Mouse (Mus musculus) forebrain, embryonic 16.5 days (tissue): ENCODE results near the gene Mgat4b. TPM values are rescaled to one million over a fixed set of nuclear protein-coding genes. Genes with fewer than 3 reads are reported as not detected.

ENCODE experiments used
- ATAC-seq: fragments of 200-750 bp; cut with Nextera tagmentation; 2 replicates; pipeline ENCODE4 v1.8.0; 2017; ENCODE audit warnings: mild to moderate bottlenecking, moderate library complexity
- H3K27ac ChIP-seq: fragments of 300-500 bp; sonication (generic); 2 replicates; pipeline ENCODE4 v1.5.1; 2014; ENCODE audit warnings: low read length, control low read depth
- H3K27me3 ChIP-seq: fragments of 300-500 bp; sonication (generic); replicated peaks from 2 replicates; pipeline ENCODE4 v1.6.1; 2014; ENCODE audit warnings: low read length; ENCODE audit not compliant: control insufficient read depth, insufficient read depth
- H3K36me3 ChIP-seq: fragments of 300-500 bp; sonication (generic); 2 replicates; pipeline ENCODE4 v1.6.1; 2014; ENCODE audit not compliant: control insufficient read depth, insufficient read depth
- H3K4me1 ChIP-seq: fragments of 300-500 bp; sonication (generic); replicated peaks from 2 replicates; pipeline ENCODE4 v1.6.1; 2014; ENCODE audit warnings: low read length; ENCODE audit not compliant: control insufficient read depth, insufficient read depth
- H3K4me2 ChIP-seq: fragments of 300-500 bp; sonication (generic); 2 replicates; pipeline ENCODE4 v1.6.1; 2014; ENCODE audit warnings: mild to moderate bottlenecking, low read length, control low read depth
- H3K4me3 ChIP-seq: fragments of 300-500 bp; sonication (generic); replicated peaks from 2 replicates; pipeline ENCODE4 v1.5.1; 2014; ENCODE audit warnings: mild to moderate bottlenecking, low read length, control low read depth
- H3K9ac ChIP-seq: fragments of 300-500 bp; sonication (generic); replicated peaks from 2 replicates; pipeline ENCODE4 v1.6.1; 2014; ENCODE audit warnings: low read depth, low read length, control low read depth
- H3K9me3 ChIP-seq: fragments of 300-500 bp; sonication (generic); 2 replicates; pipeline ENCODE4 v1.6.1; 2016; ENCODE audit warnings: low read length; ENCODE audit not compliant: control insufficient read depth
- WGBS: fragments of 180-500 bp; shearing (Covaris S2); extraction: QIAGEN DNeasy Blood & Tissue Kit; methylation state at CpG from one replicate; pipeline ENCODE4 v1.1.7; 2014; 5-methylcytosine and 5-hydroxymethylcytosine counted together
- polyA plus RNA-seq: library from polyadenylated mRNA; unstranded; fragments of >200 nt; fragmentation: Nextera tagmentation; extraction: Ambion mirVana; gene quantifications from 2 replicates; pipeline ENCODE4 v1.2.1, GENCODE M21; 2015

The Mgat4b gene
- polyA plus RNA-seq, 1 experiment from 2014 or later, result 30.6 TPM

- H3K36me3 ChIP-seq, result peaks cover 4% of the 10 kb centered on the region; the same call in 1 of the 2 replicates
- ATAC-seq, result no peak
- 84% methylated on average over 2 of the region's 2 CpGs for WGBS
- no peaks in the 10 kb centered on the region for H3K4me1 ChIP-seq
- no peak overlapping the region for H3K4me2 ChIP-seq
- H3K9ac ChIP-seq, result no peak overlapping the region
- no peak overlapping the region for H3K4me3 ChIP-seq
- no peak overlapping the region for H3K27ac ChIP-seq
- H3K27me3 ChIP-seq, result no peaks in the 10 kb centered on the region
- no peaks in the 10 kb centered on the region for H3K9me3 ChIP-seq
These were observed 58.5 kb downstream of the Mgat4b start for GRCm38 (mm10) chr11:50269163-50269562.

GRCm38 (mm10) chr11:50269885-50270284, 59.2 kb downstream of the Mgat4b start:
- no peak for ATAC-seq
- Histone ChIP-seq H3K9ac (no peak overlapping the region), H3K4me2 (no peak overlapping the region), H3K4me1 (no peaks in the 10 kb centered on the region), H3K27me3 (no peaks in the 10 kb centered on the region), H3K27ac (no peak overlapping the region), H3K36me3 (peaks cover 4% of the 10 kb centered on the region; the same call in 1 of the 2 replicates), H3K4me3 (no peak overlapping the region), H3K9me3 (no peaks in the 10 kb centered on the region)
- WGBS, result 97% methylated on average over 1 of the region's 1 CpGs

- H3K36me3 ChIP-seq, result no peaks in the 10 kb centered on the region
- no peaks in the 10 kb centered on the region for H3K4me1 ChIP-seq
- WGBS, result 67% methylated on average over 2 of the region's 2 CpGs
- H3K27ac ChIP-seq, result no peak overlapping the region
- ATAC-seq, result no peak
- H3K9ac ChIP-seq, result no peak overlapping the region
- H3K9me3 ChIP-seq, result no peaks in the 10 kb centered on the region
- H3K4me3 ChIP-seq, result no peak overlapping the region
- no peak overlapping the region for H3K4me2 ChIP-seq
- H3K27me3 ChIP-seq, result no peaks in the 10 kb centered on the region
These were observed 62.1 kb downstream of the Mgat4b start for GRCm38 (mm10) chr11:50272819-50273218.

- no peaks in the 10 kb centered on the region for H3K4me1 ChIP-seq
- no peak overlapping the region for H3K4me3 ChIP-seq
- no peak overlapping the region for H3K27ac ChIP-seq
- no peaks in the 10 kb centered on the region for H3K27me3 ChIP-seq
- WGBS, result 95% methylated on average over 2 of the region's 2 CpGs
- no peak overlapping the region for H3K9ac ChIP-seq
- H3K9me3 ChIP-seq, result no peaks in the 10 kb centered on the region
- no peak overlapping the region for H3K4me2 ChIP-seq
- ATAC-seq, result no peak
- H3K36me3 ChIP-seq, result no peaks in the 10 kb centered on the region
These were observed 64.4 kb downstream of the Mgat4b start for GRCm38 (mm10) chr11:50275077-50275476.

GRCm38 (mm10) chr11:50275568-50276151, 65.0 kb downstream of the Mgat4b start:
- ATAC-seq, result no peak
- Histone ChIP-seq H3K27ac (no peak overlapping the region), H3K4me1 (no peaks in the 10 kb centered on the region), H3K9me3 (no peaks in the 10 kb centered on the region), H3K9ac (no peak overlapping the region), H3K4me2 (no peak overlapping the region), H3K27me3 (no peaks in the 10 kb centered on the region), H3K36me3 (no peaks in the 10 kb centered on the region), H3K4me3 (no peak overlapping the region)
- 76% methylated on average over 5 of the region's 5 CpGs for WGBS

GRCm38 (mm10) chr11:50277025-50277424, 66.3 kb downstream of the Mgat4b start:
- Histone ChIP-seq H3K4me3 (no peak overlapping the region), H3K4me1 (no peaks in the 10 kb centered on the region), H3K27me3 (no peaks in the 10 kb centered on the region), H3K4me2 (no peak overlapping the region), H3K9me3 (no peaks in the 10 kb centered on the region), H3K36me3 (no peaks in the 10 kb centered on the region), H3K27ac (no peak overlapping the region), H3K9ac (no peak overlapping the region)
- no peak for ATAC-seq

GRCm38 (mm10) chr11:50277706-50278105, 67.0 kb downstream of the Mgat4b start:
- H3K4me2 ChIP-seq, result no peak overlapping the region
- no peak for ATAC-seq
- no peak overlapping the region for H3K9ac ChIP-seq
- H3K27me3 ChIP-seq, result no peaks in the 10 kb centered on the region
- no peaks in the 10 kb centered on the region for H3K4me1 ChIP-seq
- H3K9me3 ChIP-seq, result no peaks in the 10 kb centered on the region
- 88% methylated on average over 6 of the region's 6 CpGs for WGBS
- H3K4me3 ChIP-seq, result no peak overlapping the region
- H3K36me3 ChIP-seq, result no peaks in the 10 kb centered on the region
- H3K27ac ChIP-seq, result no peak overlapping the region

- 90% methylated on average over 4 of the region's 4 CpGs for WGBS
- H3K4me1 ChIP-seq, result no peaks in the 10 kb centered on the region
- H3K36me3 ChIP-seq, result no peaks in the 10 kb centered on the region
- no peak overlapping the region for H3K4me2 ChIP-seq
- no peak overlapping the region for H3K4me3 ChIP-seq
- H3K27ac ChIP-seq, result no peak overlapping the region
- no peak for ATAC-seq
- no peaks in the 10 kb centered on the region for H3K9me3 ChIP-seq
- H3K27me3 ChIP-seq, result no peaks in the 10 kb centered on the region
- H3K9ac ChIP-seq, result no peak overlapping the region
These were observed 68.3 kb downstream of the Mgat4b start for GRCm38 (mm10) chr11:50279005-50279404.

GRCm38 (mm10) chr11:50280053-50280452, 69.4 kb downstream of the Mgat4b start:
- Histone ChIP-seq H3K36me3 (no peaks in the 10 kb centered on the region), H3K9me3 (no peaks in the 10 kb centered on the region), H3K4me1 (no peaks in the 10 kb centered on the region), H3K27ac (no peak overlapping the region), H3K9ac (no peak overlapping the region), H3K4me2 (no peak overlapping the region), H3K4me3 (no peak overlapping the region), H3K27me3 (no peaks in the 10 kb centered on the region)
- no peak for ATAC-seq
- 55% methylated on average over 1 of the region's 1 CpGs for WGBS
